Mouse (Mus musculus) layer of hippocampus, postnatal 25 days (tissue): ENCODE results near the gene Nelfb. TPM values are rescaled to one million over a fixed set of nuclear protein-coding genes. Genes with fewer than 3 reads are reported as not detected.
A peak's percentile ranks its signal among the peaks of the same experiment; 100 is the strongest.

Experiments
- DNase-seq, 2 experiments: peaks; one replicate each; pipeline ENCODE4 v3.0.0; 2022; ENCODE audit warnings: mixed read lengths in 2 of 2, low spot score in 1 of 2; ENCODE audit errors: extremely low spot score in 1 of 2
- total RNA-seq, 2 experiments: library from RNA; stranded (reverse); gene quantifications; 2 replicates each; pipeline ENCODE4 v1.2.3; 2021

Gene Nelfb
- total RNA-seq, 2 experiments from 2014 or later: 55.8 to 58.9 TPM

GRCm38 (mm10) chr2:25178285-25178972 is 32.9 kb downstream of the Nelfb start:
- DNase-seq: no peak

- peak in 1 of 2 experiments; percentile 35 for DNase-seq
Measured at GRCm38 (mm10) chr2:25177685-25178084, 33.6 kb downstream of the Nelfb start.

- DNase-seq: no peak
Measured at GRCm38 (mm10) chr2:25177076-25177475, 34.2 kb downstream of the Nelfb start.

GRCm38 (mm10) chr2:25176573-25176972 is 34.7 kb downstream of the Nelfb start:
- no peak for DNase-seq

- no peak for DNase-seq
Measured at GRCm38 (mm10) chr2:25175690-25176078, 35.6 kb downstream of the Nelfb start.

GRCm38 (mm10) chr2:25174866-25175689 is 36.2 kb downstream of the Nelfb start:
- no peak for DNase-seq

- no peak for DNase-seq
Measured at GRCm38 (mm10) chr2:25173821-25174220, 37.5 kb downstream of the Nelfb start.

- DNase-seq: no peak
Measured at GRCm38 (mm10) chr2:25172629-25173028, 38.7 kb downstream of the Nelfb start.

- DNase-seq: peak in 1 of 2 experiments; percentile 59
Measured at GRCm38 (mm10) chr2:25171769-25172153, 39.5 kb downstream of the Nelfb start.

GRCm38 (mm10) chr2:25171101-25171768 is 40.1 kb downstream of the Nelfb start:
- DNase-seq: no peak

- DNase-seq: no peak
Measured at GRCm38 (mm10) chr2:25170326-25171100, 40.8 kb downstream of the Nelfb start.

- DNase-seq: no peak
Measured at GRCm38 (mm10) chr2:25169778-25170177, 41.5 kb downstream of the Nelfb start.

GRCm38 (mm10) chr2:25168665-25168978 is 42.7 kb downstream of the Nelfb start:
- no peak for DNase-seq

GRCm38 (mm10) chr2:25167919-25168664 is 43.2 kb downstream of the Nelfb start:
- DNase-seq: no peak

- no peak for DNase-seq
Measured at GRCm38 (mm10) chr2:25167481-25167880, 43.8 kb downstream of the Nelfb start.

GRCm38 (mm10) chr2:25157655-25158054 is 53.6 kb downstream of the Nelfb start:
- peak in 1 of 2 experiments; percentile 59 for DNase-seq

GRCm38 (mm10) chr2:25156990-25157389 is 54.3 kb downstream of the Nelfb start:
- DNase-seq: no peak

GRCm38 (mm10) chr2:25156177-25156576 is 55.1 kb downstream of the Nelfb start:
- no peak for DNase-seq

GRCm38 (mm10) chr2:25151280-25151956 is 59.9 kb downstream of the Nelfb start:
- no peak for DNase-seq
